ENCODE assay signal across 29 mouse cellular contexts in genomic region chr4:82734348-82734747, GRCm38 (mm10). TPM values are rescaled to one million over a fixed set of nuclear protein-coding genes. Genes with fewer than 3 reads are reported as not detected.
DNase-seq lines count a peak whose midpoint lies in the region; ATAC-seq and TF ChIP-seq lines count a peak whose summit lies in the region.
"Had no signal": no experiment of that assay in that cellular context is flagged by ENCODE, and none has a peak within 500 bp of the region (broad histone marks: within the 10 kb centered on the region; RNA-seq: fewer than 3 reads in every experiment).

No protein-coding gene starts in this region.

- 0 out of 2 replicates have a peak, but pooled peaks have one; percentile 9 for TF ChIP-seq CTCF in lung, embryonic 14.5 days (IDR thresholded peaks at IDR 0.05; ENCODE audit: low read depth)

- H3K4me2 ChIP-seq in lung, embryonic 14.5 days, result no peak overlapping the region
- H3K4me2 ChIP-seq in limb, embryonic 13.5 days (replicated peaks), result peak overlapping the region; percentile 36
- H3K4me2 ChIP-seq: embryonic facial prominence, embryonic 15.5 days; forebrain, embryonic 15.5 days; hindbrain, embryonic 12.5 days; kidney, embryonic 15.5 days; midbrain, embryonic 15.5 days; neural tube, embryonic 13.5 days had no signal

- H3K27ac ChIP-seq in lung, embryonic 14.5 days (ENCODE audit: low read depth), result no peak overlapping the region; the same call in 1 of the 2 replicates
- H3K27ac ChIP-seq in limb, embryonic 13.5 days, result peak overlapping the region; percentile 69
- H3K27ac ChIP-seq: embryonic facial prominence, embryonic 15.5 days; forebrain, embryonic 15.5 days; hindbrain, embryonic 12.5 days; kidney, embryonic 15.5 days; midbrain, embryonic 15.5 days; neural tube, embryonic 13.5 days had no signal

- H3K4me1 ChIP-seq in lung, embryonic 14.5 days (ENCODE audit: insufficient read depth), result no peaks in the 10 kb centered on the region
- H3K4me1 ChIP-seq in limb, embryonic 13.5 days, result peaks cover 23% of the 10 kb centered on the region
- H3K4me1 ChIP-seq: embryonic facial prominence, embryonic 15.5 days; hindbrain, embryonic 12.5 days; midbrain, embryonic 15.5 days; neural tube, embryonic 13.5 days had no signal

- DNase-seq in lung, embryonic 14.5 days, result no peak
- DNase-seq in lung, adult 18-20 months, result no peak
- DNase-seq in urinary bladder, adult 18-20 months (ENCODE audit: low spot score in 2 of 2), result no peak
- no peak for DNase-seq in cerebellum, postnatal 4 days (ENCODE audit: low spot score in 2 of 2)
- no peak for DNase-seq in spleen, adult 12 weeks (ENCODE audit: low spot score)
- DNase-seq: adrenal gland, postnatal 10 days; B cell, adult 2 months; cerebellum, adult 2 months; cerebellum, postnatal 25 days; gastrocnemius, postnatal 14 days; heart, adult 18-20 months; kidney, postnatal 36 days; layer of hippocampus, postnatal 36 days; retina, postnatal 1 day; right cerebral cortex, postnatal 25 days; thymus, postnatal 36 days had no signal

- H3K9me3 ChIP-seq in lung, embryonic 14.5 days (ENCODE audit: low read depth, low read length), result no peaks in the 10 kb centered on the region
- no peaks in the 10 kb centered on the region for H3K9me3 ChIP-seq in limb, embryonic 13.5 days
- H3K9me3 ChIP-seq: embryonic facial prominence, embryonic 15.5 days; forebrain, embryonic 15.5 days; hindbrain, embryonic 12.5 days; kidney, embryonic 15.5 days; midbrain, embryonic 15.5 days; neural tube, embryonic 13.5 days had no signal

- no peak overlapping the region for H3K4me3 ChIP-seq in lung, embryonic 14.5 days (ENCODE audit: low read depth, low read length)
- H3K4me3 ChIP-seq in limb, embryonic 13.5 days, result no peak overlapping the region
- H3K4me3 ChIP-seq: embryonic facial prominence, embryonic 15.5 days; forebrain, embryonic 15.5 days; hindbrain, embryonic 12.5 days; kidney, embryonic 15.5 days; midbrain, embryonic 15.5 days; myocyte; neural tube, embryonic 13.5 days had no signal

- 50% methylated on average over 5 of the region's 5 CpGs for WGBS in lung, embryonic 14.5 days
- WGBS in limb, embryonic 13.5 days, result 53% methylated on average over 5 of the region's 5 CpGs

- no peak overlapping the region for H3K9ac ChIP-seq in lung, embryonic 14.5 days
- no peak overlapping the region for H3K9ac ChIP-seq in limb, embryonic 13.5 days
- H3K9ac ChIP-seq: embryonic facial prominence, embryonic 15.5 days; forebrain, embryonic 15.5 days; hindbrain, embryonic 12.5 days; kidney, embryonic 15.5 days; midbrain, embryonic 15.5 days; neural tube, embryonic 13.5 days had no signal

- ATAC-seq in lung, embryonic 14.5 days (ENCODE audit: insufficient read depth), result no peak
- peak; percentile 75 for ATAC-seq in common myeloid progenitor, adult 5-6 weeks (replicated peaks; ENCODE audit: low read depth, poor library complexity, severe bottlenecking)
- ATAC-seq in limb, embryonic 13.5 days (ENCODE audit: low FRiP score, low read depth), result no peak
- ATAC-seq: activated CD4-positive, CD25-positive, alpha-beta regulatory T cell, adult 4 months; forebrain, embryonic 15.5 days; intestine, postnatal 0 days; midbrain, embryonic 15.5 days had no signal

- H3K36me3 ChIP-seq in lung, embryonic 14.5 days (ENCODE audit: insufficient read depth), result no peaks in the 10 kb centered on the region
- H3K36me3 ChIP-seq in limb, embryonic 13.5 days, result no peaks in the 10 kb centered on the region
- H3K36me3 ChIP-seq: embryonic facial prominence, embryonic 15.5 days; forebrain, embryonic 15.5 days; hindbrain, embryonic 12.5 days; kidney, embryonic 15.5 days; midbrain, embryonic 15.5 days; neural tube, embryonic 13.5 days had no signal

- H3K27me3 ChIP-seq in lung, embryonic 14.5 days (ENCODE audit: insufficient read depth, low read length), result no peaks in the 10 kb centered on the region
- no peaks in the 10 kb centered on the region for H3K27me3 ChIP-seq in limb, embryonic 13.5 days
- H3K27me3 ChIP-seq: embryonic facial prominence, embryonic 15.5 days; forebrain, embryonic 15.5 days; hindbrain, embryonic 12.5 days; kidney, embryonic 15.5 days; midbrain, embryonic 15.5 days; neural tube, embryonic 13.5 days had no signal

RNA-seq across cellular contexts. Expression of gene Nfib, which starts 28.8 kb away (rescaled TPM):
- 148 and 149 TPM in 2 replicates for polyA plus RNA-seq in lung, embryonic 14.5 days (2014; fragmentation: Nextera tagmentation; extraction: Ambion mirVana)
- total RNA-seq in common myeloid progenitor, adult 5-6 weeks (2017), result 0.10 TPM in 1 of 2 replicates, not detected in the other
- 119 and 121 TPM in 2 replicates for polyA plus RNA-seq in limb, embryonic 13.5 days (2015; fragmentation: Nextera tagmentation; extraction: Ambion mirVana)
- total RNA-seq: megakaryocyte-erythroid progenitor cell, adult 5-6 weeks; MEL had no signal
